Mouse (Mus musculus): ENCODE results near the gene Olfr872. TPM values are rescaled to one million over a fixed set of nuclear protein-coding genes. Genes with fewer than 3 reads are reported as not detected.
"Not testable (repeated sequence)": the region's sequence is repeated elsewhere in the genome, so short reads cannot be mapped to it uniquely, and the experiment has no call there.

Gene Olfr872
- polyA plus RNA-seq (2014; fragmentation: Nextera tagmentation; extraction: Ambion mirVana): not detected in 2 replicates

GRCm38 (mm10) chr9:20236819-20237218 lies at the start of gene Olfr872:
Olfr872 (plus strand) TSS chr9:20237119.
- Histone ChIP-seq H3K36me3 (ENCODE audit: control insufficient read depth, insufficient read depth, low read length) (no peaks in the 10 kb centered on the region), H3K9ac (ENCODE audit: low read length) (no peak within 1 kb of the TSS), H3K27ac (ENCODE audit: low read depth, low read length) (no peak within 1 kb of the TSS), H3K4me3 (ENCODE audit: low read depth, low read length) (no peak within 1 kb of the TSS), H3K9me3 (ENCODE audit: control insufficient read depth, low read length) (peaks cover 3% of the 10 kb centered on the region; the same call in 1 of the 2 replicates), H3K27me3 (ENCODE audit: control insufficient read depth, insufficient read depth, low read length) (no peaks in the 10 kb centered on the region), H3K4me1 (ENCODE audit: control insufficient read depth, insufficient read depth, low read length) (no peaks in the 10 kb centered on the region), H3K4me2 (no peak within 1 kb of the TSS)
- DNase-seq (ENCODE audit: low spot score, missing footprints): no peak
- ATAC-seq (ENCODE audit: low FRiP score): no peak

GRCm38 (mm10) chr9:20202131-20202530 lies 34.8 kb upstream of the Olfr872 start:
- Histone ChIP-seq H3K27me3 (ENCODE audit: control insufficient read depth, insufficient read depth, low read length) (no peaks in the 10 kb centered on the region), H3K4me3 (ENCODE audit: low read depth, low read length) (no peak overlapping the region), H3K9ac (ENCODE audit: low read length) (no peak overlapping the region), H3K4me2 (no peak overlapping the region), H3K9me3 (ENCODE audit: control insufficient read depth, low read length) (peaks cover 3% of the 10 kb centered on the region; the same call in 1 of the 2 replicates), H3K4me1 (ENCODE audit: control insufficient read depth, insufficient read depth, low read length) (no peaks in the 10 kb centered on the region), H3K36me3 (ENCODE audit: control insufficient read depth, insufficient read depth, low read length) (no peaks in the 10 kb centered on the region), H3K27ac (ENCODE audit: low read depth, low read length) (no peak overlapping the region)
- 54% methylated on average over 1 of the region's 1 CpGs for WGBS
- ATAC-seq (ENCODE audit: low FRiP score) (no peak), DNase-seq (ENCODE audit: low spot score, missing footprints) (no peak)

- DNase-seq (ENCODE audit: low spot score, missing footprints); H3K9me3 ChIP-seq (ENCODE audit: control insufficient read depth, low read length); H3K4me3 ChIP-seq (ENCODE audit: low read depth, low read length); H3K4me1 ChIP-seq (ENCODE audit: control insufficient read depth, insufficient read depth, low read length); H3K9ac ChIP-seq (ENCODE audit: low read length); H3K27me3 ChIP-seq (ENCODE audit: control insufficient read depth, insufficient read depth, low read length); H3K27ac ChIP-seq (ENCODE audit: low read depth, low read length); H3K4me2 ChIP-seq; ATAC-seq (ENCODE audit: low FRiP score); H3K36me3 ChIP-seq (ENCODE audit: control insufficient read depth, insufficient read depth, low read length): not testable (repeated sequence)
- 90% methylated on average over 7 of the region's 7 CpGs for WGBS
Measured at GRCm38 (mm10) chr9:20203413-20203984, 33.4 kb upstream of the Olfr872 start.

- Histone ChIP-seq H3K9ac (ENCODE audit: low read length) (no peak overlapping the region), H3K9me3 (ENCODE audit: control insufficient read depth, low read length) (peaks cover 3% of the 10 kb centered on the region; the same call in 1 of the 2 replicates), H3K27me3 (ENCODE audit: control insufficient read depth, insufficient read depth, low read length) (no peaks in the 10 kb centered on the region), H3K4me2 (no peak overlapping the region), H3K4me3 (ENCODE audit: low read depth, low read length) (no peak overlapping the region), H3K27ac (ENCODE audit: low read depth, low read length) (no peak overlapping the region), H3K36me3 (ENCODE audit: control insufficient read depth, insufficient read depth, low read length) (no peaks in the 10 kb centered on the region), H3K4me1 (ENCODE audit: control insufficient read depth, insufficient read depth, low read length) (no peaks in the 10 kb centered on the region)
- no peak for ATAC-seq (ENCODE audit: low FRiP score)
- 60% methylated on average over 1 of the region's 1 CpGs for WGBS
- no peak for DNase-seq (ENCODE audit: low spot score, missing footprints)
Measured at GRCm38 (mm10) chr9:20210812-20211211, 26.1 kb upstream of the Olfr872 start.

- Histone ChIP-seq H3K9ac (ENCODE audit: low read length) (no peak overlapping the region), H3K36me3 (ENCODE audit: control insufficient read depth, insufficient read depth, low read length) (no peaks in the 10 kb centered on the region), H3K9me3 (ENCODE audit: control insufficient read depth, low read length) (peaks cover 3% of the 10 kb centered on the region; the same call in 1 of the 2 replicates), H3K4me2 (no peak overlapping the region), H3K27me3 (ENCODE audit: control insufficient read depth, insufficient read depth, low read length) (no peaks in the 10 kb centered on the region), H3K4me3 (ENCODE audit: low read depth, low read length) (no peak overlapping the region), H3K4me1 (ENCODE audit: control insufficient read depth, insufficient read depth, low read length) (no peaks in the 10 kb centered on the region), H3K27ac (ENCODE audit: low read depth, low read length) (no peak overlapping the region)
- 71% methylated on average over 2 of the region's 2 CpGs for WGBS
- DNase-seq (ENCODE audit: low spot score, missing footprints) (no peak), ATAC-seq (ENCODE audit: low FRiP score) (no peak)
Measured at GRCm38 (mm10) chr9:20211477-20211876, 25.4 kb upstream of the Olfr872 start.

- H3K36me3 ChIP-seq (ENCODE audit: control insufficient read depth, insufficient read depth, low read length): no peaks in the 10 kb centered on the region
- no peak for ATAC-seq (ENCODE audit: low FRiP score)
- no peak within 1 kb of the TSS for H3K4me3 ChIP-seq (ENCODE audit: low read depth, low read length)
- H3K9ac ChIP-seq (ENCODE audit: low read length): no peak within 1 kb of the TSS
- no peak within 1 kb of the TSS for H3K4me2 ChIP-seq
- no peaks in the 10 kb centered on the region for H3K4me1 ChIP-seq (ENCODE audit: control insufficient read depth, insufficient read depth, low read length)
- H3K27me3 ChIP-seq (ENCODE audit: control insufficient read depth, insufficient read depth, low read length): no peaks in the 10 kb centered on the region
- no peak within 1 kb of the TSS for H3K27ac ChIP-seq (ENCODE audit: low read depth, low read length)
- peaks cover 2% of the 10 kb centered on the region; the same call in 1 of the 2 replicates for H3K9me3 ChIP-seq (ENCODE audit: control insufficient read depth, low read length)
- no peak for DNase-seq (ENCODE audit: low spot score, missing footprints)
Measured at GRCm38 (mm10) chr9:20211907-20212306, 25.0 kb upstream of the Olfr872 start, which contains the start of gene Olfr871. Olfr871 (plus strand) TSS chr9:20212207.

- Histone ChIP-seq H3K9ac (ENCODE audit: low read length) (no peak overlapping the region), H3K4me2 (no peak overlapping the region), H3K36me3 (ENCODE audit: control insufficient read depth, insufficient read depth, low read length) (no peaks in the 10 kb centered on the region), H3K4me1 (ENCODE audit: control insufficient read depth, insufficient read depth, low read length) (no peaks in the 10 kb centered on the region), H3K27me3 (ENCODE audit: control insufficient read depth, insufficient read depth, low read length) (no peaks in the 10 kb centered on the region), H3K9me3 (ENCODE audit: control insufficient read depth, low read length) (peaks cover 4% of the 10 kb centered on the region; the same call in 1 of the 2 replicates), H3K27ac (ENCODE audit: low read depth, low read length) (no peak overlapping the region), H3K4me3 (ENCODE audit: low read depth, low read length) (no peak overlapping the region)
- 77% methylated on average over 2 of the region's 2 CpGs for WGBS
- no peak for ATAC-seq (ENCODE audit: low FRiP score)
- no peak for DNase-seq (ENCODE audit: low spot score, missing footprints)
Measured at GRCm38 (mm10) chr9:20237378-20237777, 459 bp downstream of the Olfr872 start.

GRCm38 (mm10) chr9:20282051-20282450 lies 45.1 kb downstream of the Olfr872 start, which contains the start of gene Olfr39:
Olfr39 (plus strand) TSS chr9:20282351.
- Histone ChIP-seq H3K4me3 (ENCODE audit: low read depth, low read length) (no peak within 1 kb of the TSS), H3K36me3 (ENCODE audit: control insufficient read depth, insufficient read depth, low read length) (no peaks in the 10 kb centered on the region), H3K9ac (ENCODE audit: low read length) (no peak within 1 kb of the TSS), H3K4me2 (no peak within 1 kb of the TSS), H3K9me3 (ENCODE audit: control insufficient read depth, low read length) (no peaks in the 10 kb centered on the region), H3K27ac (ENCODE audit: low read depth, low read length) (no peak within 1 kb of the TSS), H3K4me1 (ENCODE audit: control insufficient read depth, insufficient read depth, low read length) (no peaks in the 10 kb centered on the region), H3K27me3 (ENCODE audit: control insufficient read depth, insufficient read depth, low read length) (no peaks in the 10 kb centered on the region)
- ATAC-seq (ENCODE audit: low FRiP score) (no peak), DNase-seq (ENCODE audit: low spot score, missing footprints) (no peak)
- WGBS: 90% methylated on average over 1 of the region's 1 CpGs

- DNase-seq (ENCODE audit: low spot score, missing footprints); ATAC-seq (ENCODE audit: low FRiP score): not testable (repeated sequence)
- 82% methylated on average over 5 of the region's 5 CpGs for WGBS
Measured at GRCm38 (mm10) chr9:20295562-20295961, 58.6 kb downstream of the Olfr872 start.

More at GRCm38 (mm10) chr9:20295562-20295961, 58.6 kb downstream of the Olfr872 start:
- H3K4me1 ChIP-seq (ENCODE audit: control insufficient read depth, insufficient read depth, low read length); H3K4me2 ChIP-seq; H3K36me3 ChIP-seq (ENCODE audit: control insufficient read depth, insufficient read depth, low read length); H3K4me3 ChIP-seq (ENCODE audit: low read depth, low read length); H3K9ac ChIP-seq (ENCODE audit: low read length); H3K27ac ChIP-seq (ENCODE audit: low read depth, low read length); H3K9me3 ChIP-seq (ENCODE audit: control insufficient read depth, low read length); H3K27me3 ChIP-seq (ENCODE audit: control insufficient read depth, insufficient read depth, low read length): not testable (repeated sequence)
